Mouse (Mus musculus) lung, adult 2 months (tissue): ENCODE data around the gene Gabrb3.

Experiments
- CTCF ChIP-seq: fragments of 200-500 bp; IDR thresholded peaks from 2 replicates; pipeline ENCODE4 v1.5.1; 2011; ENCODE audit warnings: mild to moderate bottlenecking, low read length, control low read depth; ENCODE audit not compliant: insufficient read depth
- POLR2A ChIP-seq: fragments of 200-500 bp; IDR thresholded peaks from 2 replicates; pipeline ENCODE4 v1.6.1; 2011; ENCODE audit warnings: low read depth, mild to moderate bottlenecking, control low read depth, low read length, borderline replicate concordance; ENCODE audit errors: extremely low read depth

- TF ChIP-seq CTCF (no peak), POLR2A (no peak)
These were observed 215.5 kb downstream of the Gabrb3 start for GRCm38 (mm10) chr7:57635026-57635425.
